Mouse (Mus musculus) T-helper 1 cell (primary cell): ENCODE data around the gene Klhdc3.

Experiments used
- in situ Hi-C: fragments of 300-600 bp; cut with MboI, MseI; formaldehyde crosslinking; loops from one replicate; pipeline ENCODE4 v1.15.1; 2025; ENCODE audit warnings: high pct_unique_total_duplicates

Gene Klhdc3

GRCm38 (mm10) chr17:46661351-46661750, 19.4 kb downstream of the Klhdc3 start:
- in situ Hi-C loops: no loop called here

GRCm38 (mm10) chr17:46656054-46656453, 24.7 kb downstream of the Klhdc3 start:
- in situ Hi-C loops: no loop called here

DNA sequence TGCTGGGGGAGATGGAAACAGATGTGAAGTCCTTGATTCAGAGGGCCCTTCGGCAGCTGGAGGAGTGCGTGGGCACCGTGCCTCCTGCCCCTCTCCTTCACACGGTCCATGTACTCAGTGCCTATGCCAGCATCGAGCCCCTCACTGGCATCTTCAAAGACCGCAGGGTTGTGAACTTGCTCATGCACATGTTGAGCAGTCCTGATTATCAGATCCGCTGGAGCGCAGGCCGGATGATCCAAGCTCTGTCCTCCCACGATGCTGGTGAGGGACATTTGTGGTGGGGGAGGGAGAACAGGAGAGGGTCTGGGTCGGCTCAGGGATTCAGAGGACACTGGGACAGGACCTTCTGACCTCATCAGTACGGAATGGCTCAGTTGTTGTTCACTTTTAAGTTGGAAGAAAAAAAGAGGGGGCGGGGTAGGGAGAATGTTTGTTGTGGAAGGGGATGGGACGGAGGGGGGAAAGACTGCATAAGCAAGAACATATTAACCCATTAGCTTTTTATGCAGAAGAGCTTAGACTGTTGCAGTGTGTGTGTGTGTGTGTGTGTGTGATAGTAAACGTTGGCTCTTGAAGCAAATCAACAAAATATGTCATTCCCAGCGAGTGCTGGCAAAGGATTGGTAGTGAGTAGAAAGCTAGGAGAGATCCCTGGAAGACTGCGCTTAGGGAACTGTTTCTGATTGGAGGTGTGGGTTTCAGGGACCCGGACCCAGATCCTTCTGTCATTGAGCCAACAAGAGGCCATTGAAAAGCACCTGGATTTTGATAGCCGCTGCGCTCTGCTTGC, 28.8 kb downstream of the Klhdc3 start:
- in situ Hi-C loops: no loop called here

DNA sequence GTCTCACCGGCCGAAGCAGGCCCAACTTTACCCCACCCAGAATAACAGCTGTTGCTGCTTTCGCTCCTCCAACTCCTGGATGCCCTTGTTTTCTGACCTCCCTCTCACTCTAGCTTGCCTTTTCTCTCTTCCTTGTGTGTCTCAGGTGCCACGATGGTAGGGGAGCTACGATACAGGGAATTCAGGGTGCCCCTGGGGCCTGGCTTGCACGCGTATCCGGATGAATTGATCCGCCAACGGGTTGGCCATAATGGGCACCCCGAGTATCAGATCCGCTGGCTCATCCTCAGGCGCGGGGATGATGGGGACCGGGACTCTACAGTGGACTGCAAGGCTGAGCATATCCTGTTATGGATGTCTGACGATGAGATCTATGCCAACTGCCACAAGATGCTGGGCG, 29.4 kb downstream of the Klhdc3 start:
- in situ Hi-C loops: no loop called here

- in situ Hi-C loops: no loop called here
These were observed 30.3 kb downstream of the Klhdc3 start, which contains the start of gene Cul7 for GRCm38 (mm10) chr17:46650232-46651031. Gene Cul7, plus strand, starts transcription at chr17:46650337.

DNA sequence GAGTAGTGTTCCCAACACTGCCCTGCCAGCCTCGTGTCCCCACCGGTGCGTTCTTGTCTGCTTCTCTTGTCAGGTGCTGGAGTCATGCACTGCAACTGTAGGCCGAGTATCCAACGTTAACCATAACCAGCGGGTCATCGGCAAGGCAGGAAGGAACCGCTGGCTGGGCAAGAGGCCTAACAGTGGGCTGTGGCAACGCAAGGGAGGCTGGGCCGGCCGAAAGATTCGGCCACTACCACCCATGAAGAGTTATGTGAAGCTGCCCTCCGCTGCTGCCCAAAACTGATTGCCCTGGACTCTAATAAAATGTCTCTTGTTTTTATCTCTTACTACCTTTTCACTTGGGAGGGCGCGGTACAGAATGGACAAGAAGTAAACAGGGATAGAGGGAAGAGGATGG, 30.9 kb downstream of the Klhdc3 start:
- in situ Hi-C loops: loop anchor here (5.0 kb wide), 1 partner anchor 98 kb away; no protein-coding TSS in a partner anchor

GRCm38 (mm10) chr17:46648436-46648835, 32.3 kb downstream of the Klhdc3 start:
- in situ Hi-C loops: loop anchor here (5.0 kb wide), 1 partner anchor 96 kb away; no protein-coding TSS in a partner anchor

GRCm38 (mm10) chr17:46647279-46647678, 33.4 kb downstream of the Klhdc3 start:
- in situ Hi-C loops: loop anchor here (5.0 kb wide), 1 partner anchor 95 kb away; no protein-coding TSS in a partner anchor

DNA sequence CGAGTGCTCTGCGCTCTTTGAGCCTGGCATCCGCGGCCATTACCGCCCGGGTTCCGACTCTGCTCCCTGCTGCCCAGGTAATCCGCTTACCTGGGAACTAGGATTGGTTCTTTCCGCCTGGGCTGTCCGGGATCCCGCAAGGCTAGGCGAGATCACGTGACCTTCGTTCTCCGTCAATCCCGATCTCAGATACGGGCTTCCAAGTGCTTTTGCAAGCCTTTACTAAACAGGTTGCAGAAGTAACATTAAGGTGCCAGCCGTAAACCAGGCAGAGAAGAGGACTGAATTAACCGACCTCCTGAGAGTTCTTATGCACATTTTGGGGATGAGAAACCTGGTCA, 34.4 kb downstream of the Klhdc3 start:
- in situ Hi-C loops: loop anchor here (5.0 kb wide), 1 partner anchor 94 kb away; no protein-coding TSS in a partner anchor

GRCm38 (mm10) chr17:46645561-46646321, 35.0 kb downstream of the Klhdc3 start, which contains the start of the genes Klc4 and Mrpl2:
Gene Klc4, minus strand, starts transcription at chr17:46646022.
Gene Mrpl2, plus strand, starts transcription at chr17:46646229.
- in situ Hi-C loops: loop anchor here (5.0 kb wide), 1 partner anchor 93 kb away; no protein-coding TSS in a partner anchor

DNA sequence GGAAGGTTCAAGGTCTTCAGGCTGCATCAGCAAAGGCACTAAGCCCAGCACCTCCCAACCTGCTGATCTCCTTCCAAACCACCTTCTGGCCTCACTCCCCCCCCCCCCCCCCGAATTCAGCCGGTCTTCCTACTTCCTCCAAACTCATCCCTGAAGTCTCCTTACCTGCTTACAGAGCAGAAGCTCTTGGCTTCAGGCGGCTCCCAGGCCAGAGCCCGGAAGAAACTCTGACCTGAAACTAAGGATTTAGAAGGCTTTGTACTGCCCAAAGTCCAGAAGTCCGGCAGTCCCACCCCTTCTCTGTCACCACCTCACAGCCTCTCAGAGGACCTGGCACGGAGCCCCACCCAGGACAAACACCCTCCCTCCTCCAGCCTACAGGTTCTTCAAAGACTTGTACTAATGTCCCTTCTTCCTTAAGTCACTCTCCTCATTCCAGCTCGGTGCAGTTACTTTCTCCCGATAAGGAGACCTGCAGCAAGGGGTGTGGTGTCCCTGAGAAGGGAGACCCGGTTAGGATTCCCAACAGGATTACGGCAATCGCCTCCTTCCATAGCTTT, 35.7 kb downstream of the Klhdc3 start:
- in situ Hi-C loops: loop anchor here (5.0 kb wide), 1 partner anchor 93 kb away; no protein-coding TSS in a partner anchor

DNA sequence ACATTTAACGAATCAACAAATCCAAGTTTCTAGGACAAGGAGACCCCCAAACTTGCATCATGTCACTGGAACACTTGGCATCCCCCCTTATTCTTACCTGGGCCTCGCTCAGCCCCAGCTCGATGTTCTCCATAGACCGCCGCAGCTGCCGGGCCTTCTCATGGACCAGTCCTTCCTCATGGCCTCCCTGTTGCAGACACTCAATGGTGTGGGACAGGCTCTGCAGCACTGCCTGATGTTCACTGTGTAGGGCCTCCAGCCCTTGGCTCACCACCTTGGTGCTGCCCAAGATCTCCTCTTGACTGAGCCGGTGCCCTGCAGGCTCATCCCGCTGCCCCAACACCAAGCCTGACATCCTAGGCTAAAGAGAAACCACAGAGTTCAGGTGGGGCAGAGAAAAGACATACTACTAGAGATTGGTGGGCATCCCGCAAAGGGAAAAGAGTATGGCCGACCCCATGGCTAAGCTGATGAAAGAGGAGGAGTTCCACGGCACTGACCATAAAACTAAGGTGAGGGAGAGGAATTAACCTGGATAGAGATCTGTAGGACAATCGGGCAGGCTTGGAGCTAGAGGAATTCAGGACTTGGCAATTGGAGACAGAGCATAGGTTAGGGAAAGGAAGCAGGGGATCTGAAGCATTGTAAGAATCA, 36.4 kb downstream of the Klhdc3 start:
- in situ Hi-C loops: no loop called here

GRCm38 (mm10) chr17:46642060-46642459, 38.7 kb downstream of the Klhdc3 start:
- in situ Hi-C loops: no loop called here

- in situ Hi-C loops: no loop called here
These were observed 40.8 kb downstream of the Klhdc3 start for GRCm38 (mm10) chr17:46639929-46640328.

- in situ Hi-C loops: no loop called here
These were observed 43.7 kb downstream of the Klhdc3 start for GRCm38 (mm10) chr17:46636831-46637523.

DNA sequence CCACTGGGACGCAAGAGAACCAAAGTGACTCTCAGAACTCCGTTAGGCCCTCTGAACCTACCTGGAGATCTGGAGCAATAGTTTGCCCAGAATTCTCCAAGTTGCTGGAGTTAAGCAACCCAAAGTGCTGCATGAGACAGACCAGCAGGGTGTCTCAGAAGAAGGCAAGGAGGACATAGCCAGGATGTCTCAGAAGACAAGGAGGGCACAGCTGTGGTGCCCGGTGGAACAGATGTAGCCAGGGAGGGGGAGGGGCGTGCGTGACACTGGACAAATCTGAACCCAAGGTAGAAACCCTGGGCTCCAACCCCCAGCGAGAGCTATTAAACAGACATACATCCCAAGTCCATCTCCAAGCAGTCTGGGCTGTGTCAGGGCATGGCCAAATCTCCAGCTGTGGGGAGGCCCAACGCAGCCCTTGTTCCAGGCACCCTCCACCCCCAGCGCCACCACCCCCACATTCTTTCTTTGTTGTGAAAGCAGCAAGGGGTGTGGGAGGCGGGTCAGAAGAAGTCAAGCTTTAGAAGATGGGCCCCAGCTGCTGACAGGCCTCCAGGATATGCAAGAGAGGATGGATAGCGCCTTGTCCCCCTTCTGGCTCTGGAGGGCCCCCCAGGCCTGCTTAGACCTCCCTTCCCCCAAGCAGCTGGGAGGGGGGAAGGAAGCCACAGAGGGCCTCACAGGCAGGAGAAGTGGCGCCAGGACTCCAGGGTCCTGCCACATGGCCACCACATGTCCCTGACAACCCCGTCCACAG, 50.9 kb downstream of the Klhdc3 start:
- in situ Hi-C loops: no loop called here

- in situ Hi-C loops: no loop called here
These were observed 51.7 kb downstream of the Klhdc3 start, which contains the start of gene Ptk7 for GRCm38 (mm10) chr17:46628791-46629684. Gene Ptk7, minus strand, starts transcription at chr17:46629504.

DNA sequence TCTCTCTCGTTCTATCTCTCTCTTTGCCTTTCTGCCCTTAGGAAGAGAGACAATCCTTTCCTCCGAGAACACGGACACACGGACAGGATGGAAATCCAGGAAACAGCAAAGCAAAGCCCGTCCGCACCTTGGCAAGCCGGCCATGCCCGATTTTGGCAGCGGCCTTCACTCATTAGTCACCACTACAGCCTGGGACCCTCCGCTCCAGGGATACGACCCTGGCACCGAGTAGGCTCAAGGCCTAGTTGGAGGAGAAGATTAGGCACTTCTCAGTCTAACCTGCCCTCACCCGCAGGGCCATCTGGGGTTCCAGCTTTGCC, 52.3 kb downstream of the Klhdc3 start:
- in situ Hi-C loops: no loop called here
